In genomic region chr6:5701826-5702225, GRCm38 (mm10) we compare ENCODE assay signal across 18 mouse cellular contexts. TPM values are rescaled to one million over a fixed set of nuclear protein-coding genes. Genes with fewer than 3 reads are reported as not detected.
A peak's percentile ranks its signal among the peaks of the same experiment; 100 is the strongest.
DNase-seq lines count a peak whose midpoint lies in the region; ATAC-seq and TF ChIP-seq lines count a peak whose summit lies in the region.
"Had no signal": no experiment of that assay in that cellular context is flagged by ENCODE, and none has a peak within 500 bp of the region (broad histone marks: within the 10 kb centered on the region; RNA-seq: fewer than 3 reads in every experiment).

No protein-coding gene starts in this region.

- ATAC-seq in forebrain, embryonic 14.5 days = peak; percentile 54; the same call in 1 of the 2 replicates
- no peak for ATAC-seq in forebrain, embryonic 11.5 days (replicated peaks; ENCODE audit: low FRiP score)
- 0 out of 2 replicates have a peak, but pooled peaks have one; percentile 27 for ATAC-seq in midbrain, postnatal 0 days (ENCODE audit: low FRiP score)
- ATAC-seq in midbrain, embryonic 13.5 days = no peak
- ATAC-seq in forebrain, embryonic 16.5 days = peak; percentile 97
- no peak for ATAC-seq in heart, embryonic 11.5 days (replicated peaks; ENCODE audit: insufficient number of reproducible peaks, low FRiP score, low TSS enrichment)

- no peak overlapping the region for H3K9ac ChIP-seq in forebrain, embryonic 14.5 days (ENCODE audit: low read length)
- H3K9ac ChIP-seq in forebrain, embryonic 11.5 days (ENCODE audit: low read length) = no peak overlapping the region
- no peak overlapping the region for H3K9ac ChIP-seq in midbrain, postnatal 0 days (replicated peaks; ENCODE audit: low read length, poor library complexity, severe bottlenecking)
- H3K9ac ChIP-seq in midbrain, embryonic 13.5 days (replicated peaks) = no peak overlapping the region
- no peak overlapping the region for H3K9ac ChIP-seq in forebrain, embryonic 16.5 days (replicated peaks; ENCODE audit: low read depth, low read length)
- no peak overlapping the region for H3K9ac ChIP-seq in heart, embryonic 11.5 days (ENCODE audit: low read depth, low read length)
- H3K9ac ChIP-seq: embryonic facial prominence, embryonic 12.5 days had no signal

- no peak overlapping the region for H3K4me2 ChIP-seq in forebrain, embryonic 14.5 days (ENCODE audit: low read length)
- H3K4me2 ChIP-seq in forebrain, embryonic 11.5 days (ENCODE audit: low read depth, low read length, severe bottlenecking) = no peak overlapping the region
- H3K4me2 ChIP-seq in midbrain, postnatal 0 days (ENCODE audit: low read depth, low read length, poor library complexity, severe bottlenecking) = no peak overlapping the region
- no peak overlapping the region for H3K4me2 ChIP-seq in midbrain, embryonic 13.5 days (replicated peaks)
- H3K4me2 ChIP-seq in forebrain, embryonic 16.5 days (ENCODE audit: low read length) = no peak overlapping the region
- H3K4me2 ChIP-seq in heart, embryonic 11.5 days = no peak overlapping the region
- H3K4me2 ChIP-seq: embryonic facial prominence, embryonic 12.5 days had no signal

- WGBS in forebrain, embryonic 14.5 days = 78% methylated on average over 2 of the region's 2 CpGs
- WGBS in forebrain, embryonic 11.5 days = 88% methylated on average over 2 of the region's 2 CpGs
- WGBS in midbrain, postnatal 0 days = 80% methylated on average over 2 of the region's 2 CpGs
- WGBS in midbrain, embryonic 13.5 days = 84% methylated on average over 2 of the region's 2 CpGs
- 73% methylated on average over 2 of the region's 2 CpGs for WGBS in forebrain, embryonic 16.5 days
- WGBS in heart, embryonic 11.5 days (ENCODE audit: insufficient replicate concordance) = 70% methylated on average over 2 of the region's 2 CpGs

- TF ChIP-seq CTCF in midbrain, postnatal 0 days (IDR thresholded peaks at IDR 0.05) = no peak

- H3K9me3 ChIP-seq in forebrain, embryonic 14.5 days (replicated peaks; ENCODE audit: control insufficient read depth, low read length) = no peaks in the 10 kb centered on the region
- no peaks in the 10 kb centered on the region for H3K9me3 ChIP-seq in forebrain, embryonic 11.5 days (ENCODE audit: control insufficient read depth, low read length)
- no peaks in the 10 kb centered on the region for H3K9me3 ChIP-seq in midbrain, postnatal 0 days (ENCODE audit: low read length)
- no peaks in the 10 kb centered on the region for H3K9me3 ChIP-seq in midbrain, embryonic 13.5 days
- H3K9me3 ChIP-seq in forebrain, embryonic 16.5 days (ENCODE audit: control insufficient read depth, low read length) = no peaks in the 10 kb centered on the region
- H3K9me3 ChIP-seq in heart, embryonic 11.5 days (replicated peaks; ENCODE audit: control insufficient read depth, low read length) = no peaks in the 10 kb centered on the region
- H3K9me3 ChIP-seq: embryonic facial prominence, embryonic 12.5 days had no signal

- no peak overlapping the region for H3K4me3 ChIP-seq in forebrain, embryonic 14.5 days (ENCODE audit: low read depth, low read length)
- H3K4me3 ChIP-seq in forebrain, embryonic 11.5 days (ENCODE audit: low read depth, low read length) = no peak overlapping the region
- H3K4me3 ChIP-seq in midbrain, postnatal 0 days (ENCODE audit: low read depth, low read length) = no peak overlapping the region
- H3K4me3 ChIP-seq in midbrain, embryonic 13.5 days (replicated peaks) = no peak overlapping the region
- H3K4me3 ChIP-seq in forebrain, embryonic 16.5 days (replicated peaks; ENCODE audit: low read length) = no peak overlapping the region
- no peak overlapping the region for H3K4me3 ChIP-seq in heart, embryonic 11.5 days (ENCODE audit: low read depth, low read length)
- H3K4me3 ChIP-seq: embryonic facial prominence, embryonic 10.5 days; embryonic facial prominence, embryonic 12.5 days had no signal

- H3K36me3 ChIP-seq in forebrain, embryonic 14.5 days (ENCODE audit: control insufficient read depth, insufficient read depth, low read length) = no peaks in the 10 kb centered on the region
- no peaks in the 10 kb centered on the region for H3K36me3 ChIP-seq in forebrain, embryonic 11.5 days (ENCODE audit: control insufficient read depth, insufficient read depth, low read length)
- H3K36me3 ChIP-seq in midbrain, postnatal 0 days (ENCODE audit: insufficient read depth, low read length) = no peaks in the 10 kb centered on the region
- no peaks in the 10 kb centered on the region for H3K36me3 ChIP-seq in midbrain, embryonic 13.5 days
- no peaks in the 10 kb centered on the region for H3K36me3 ChIP-seq in forebrain, embryonic 16.5 days (ENCODE audit: control insufficient read depth, insufficient read depth)
- no peaks in the 10 kb centered on the region for H3K36me3 ChIP-seq in heart, embryonic 11.5 days (ENCODE audit: control insufficient read depth, insufficient read depth, low read length)
- H3K36me3 ChIP-seq: embryonic facial prominence, embryonic 10.5 days; embryonic facial prominence, embryonic 12.5 days had no signal

- H3K27ac ChIP-seq in forebrain, embryonic 14.5 days (ENCODE audit: low read depth, low read length) = no peak overlapping the region
- no peak overlapping the region for H3K27ac ChIP-seq in forebrain, embryonic 11.5 days (ENCODE audit: low read depth, low read length)
- no peak overlapping the region for H3K27ac ChIP-seq in midbrain, postnatal 0 days (ENCODE audit: low read depth, low read length)
- H3K27ac ChIP-seq in midbrain, embryonic 13.5 days = no peak overlapping the region
- no peak overlapping the region; the same call in 1 of the 2 replicates for H3K27ac ChIP-seq in forebrain, embryonic 16.5 days (ENCODE audit: low read length)
- H3K27ac ChIP-seq in heart, embryonic 11.5 days (ENCODE audit: low read depth, low read length) = no peak overlapping the region
- H3K27ac ChIP-seq: embryonic facial prominence, embryonic 10.5 days; embryonic facial prominence, embryonic 12.5 days had no signal

- peak; percentile 54 for DNase-seq in forebrain, embryonic 14.5 days (ENCODE audit: low spot score)
- no peak for DNase-seq in forebrain, embryonic 11.5 days (ENCODE audit: low spot score)
- peak; percentile 15 for DNase-seq in midbrain, postnatal 0 days (ENCODE audit: low spot score)
- no peak for DNase-seq in thymus, postnatal 4 days
- DNase-seq: adrenal gland, adult 2 months; adrenal gland, postnatal 10 days; adrenal gland, postnatal 25 days; cerebellum, adult 11-12 months; cerebellum, adult 2 months; cerebellum, adult 9-10 months; cerebellum, postnatal 10 days; cerebellum, postnatal 25 days had no signal

- H3K4me1 ChIP-seq in forebrain, embryonic 14.5 days (ENCODE audit: control insufficient read depth, insufficient read depth, low read length) = no peaks in the 10 kb centered on the region
- H3K4me1 ChIP-seq in forebrain, embryonic 11.5 days (replicated peaks; ENCODE audit: control insufficient read depth, insufficient read depth, low read length) = no peaks in the 10 kb centered on the region
- H3K4me1 ChIP-seq in midbrain, postnatal 0 days (ENCODE audit: insufficient read depth, low read length) = no peaks in the 10 kb centered on the region
- H3K4me1 ChIP-seq in midbrain, embryonic 13.5 days (replicated peaks) = no peaks in the 10 kb centered on the region
- no peaks in the 10 kb centered on the region for H3K4me1 ChIP-seq in forebrain, embryonic 16.5 days (replicated peaks; ENCODE audit: control insufficient read depth, insufficient read depth, low read length)
- H3K4me1 ChIP-seq in heart, embryonic 11.5 days (ENCODE audit: control insufficient read depth, insufficient read depth, low read length) = no peaks in the 10 kb centered on the region
- H3K4me1 ChIP-seq: embryonic facial prominence, embryonic 10.5 days; embryonic facial prominence, embryonic 12.5 days had no signal

- no peaks in the 10 kb centered on the region for H3K27me3 ChIP-seq in forebrain, embryonic 14.5 days (replicated peaks; ENCODE audit: control insufficient read depth, insufficient read depth, low read length)
- H3K27me3 ChIP-seq in forebrain, embryonic 11.5 days (ENCODE audit: control insufficient read depth, insufficient read depth, low read length) = no peaks in the 10 kb centered on the region
- H3K27me3 ChIP-seq in midbrain, postnatal 0 days (ENCODE audit: insufficient read depth, low read length) = no peaks in the 10 kb centered on the region
- no peaks in the 10 kb centered on the region for H3K27me3 ChIP-seq in midbrain, embryonic 13.5 days
- H3K27me3 ChIP-seq in forebrain, embryonic 16.5 days (replicated peaks; ENCODE audit: control insufficient read depth, insufficient read depth, low read length) = no peaks in the 10 kb centered on the region
- H3K27me3 ChIP-seq in heart, embryonic 11.5 days (ENCODE audit: control insufficient read depth, insufficient read depth, low read length) = no peaks in the 10 kb centered on the region
- H3K27me3 ChIP-seq: embryonic facial prominence, embryonic 12.5 days had no signal

RNA-seq across cellular contexts. Expression of gene Dync1i1, which starts 23.6 kb away (rescaled TPM):
- polyA plus RNA-seq in forebrain, embryonic 14.5 days (2014; fragmentation: Nextera tagmentation; extraction: Ambion mirVana) = 56.0 and 92.9 TPM in 2 replicates
- polyA plus RNA-seq in forebrain, embryonic 11.5 days (2014; fragmentation: Nextera tagmentation; extraction: Ambion mirVana) = 1.6 and 2.0 TPM in 2 replicates
- 62.0 and 64.0 TPM in 2 replicates for total RNA-seq in midbrain, postnatal 0 days (2014; rRNA removed)
- 73.1 and 75.2 TPM in 2 replicates for polyA plus RNA-seq in midbrain, postnatal 0 days (2015; fragmentation: Nextera tagmentation; extraction: Ambion mirVana)
- polyA plus RNA-seq in midbrain, embryonic 13.5 days (2015; fragmentation: Nextera tagmentation; extraction: Ambion mirVana) = 6.3 and 7.0 TPM in 2 replicates
- 159 and 183 TPM in 2 replicates for polyA plus RNA-seq in forebrain, embryonic 16.5 days (2015; fragmentation: Nextera tagmentation; extraction: Ambion mirVana)
- 3.3 TPM in 2 replicates for polyA plus RNA-seq in heart, embryonic 11.5 days (2014; fragmentation: Nextera tagmentation; extraction: Ambion mirVana)
- total RNA-seq: MEL had no signal

Comparison
In these comparisons a context has a peak if more than half of its experiments do, and no peak if none do; other contexts are left out.
1. ATAC-seq: peak in forebrain, embryonic 14.5 days (single experiment), midbrain, postnatal 0 days (single experiment) and forebrain, embryonic 16.5 days (single experiment); none in forebrain, embryonic 11.5 days (single experiment), midbrain, embryonic 13.5 days (single experiment) and heart, embryonic 11.5 days (single experiment).
2. DNase-seq: peak in forebrain, embryonic 14.5 days (single experiment) and midbrain, postnatal 0 days (single experiment); none in forebrain, embryonic 11.5 days (single experiment) and thymus, postnatal 4 days (single experiment).